Mouse (Mus musculus) hindbrain, embryonic 10.5 days (tissue): Measurements from ENCODE around the gene Atg4c. TPM values are rescaled to one million over a fixed set of nuclear protein-coding genes. Genes with fewer than 3 reads are reported as not detected.

Experiments used
- DNase-seq: peaks from one replicate; pipeline ENCODE4 v3.0.0-alpha.2; 2017; ENCODE audit warnings: low spot score
- H3K27ac ChIP-seq: fragments of 300-500 bp; sonication (generic); 2 replicates; pipeline ENCODE4 v1.5.1; 2016; ENCODE audit warnings: mild to moderate bottlenecking, moderate library complexity
- H3K27me3 ChIP-seq: fragments of 300-500 bp; sonication (generic); 2 replicates; pipeline ENCODE4 v1.6.1; 2016; ENCODE audit warnings: mild to moderate bottlenecking; ENCODE audit not compliant: poor library complexity, insufficient read depth, severe bottlenecking
- H3K36me3 ChIP-seq: fragments of 300-500 bp; sonication (generic); 2 replicates; pipeline ENCODE4 v1.6.1; 2016; ENCODE audit warnings: mild to moderate bottlenecking, moderate library complexity
- H3K4me1 ChIP-seq: fragments of 300-500 bp; sonication (generic); replicated peaks from 2 replicates; pipeline ENCODE4 v1.6.1; 2016; ENCODE audit warnings: mild to moderate bottlenecking
- H3K4me3 ChIP-seq: fragments of 300-500 bp; sonication (generic); 2 replicates; pipeline ENCODE4 v1.5.1; 2016; ENCODE audit warnings: mild to moderate bottlenecking, moderate library complexity
- H3K9me3 ChIP-seq: fragments of 300-500 bp; sonication (generic); 2 replicates; pipeline ENCODE4 v1.6.1; 2016; ENCODE audit warnings: mild to moderate bottlenecking, moderate library complexity
- WGBS: fragments of 180-500 bp; shearing (Covaris S2); methylation state at CpG from one replicate; pipeline ENCODE4 v1.1.7; 2016; 5-methylcytosine and 5-hydroxymethylcytosine counted together
- polyA plus RNA-seq: library from polyadenylated mRNA; unstranded; fragments of >200 nt; fragmentation: Nextera tagmentation; extraction: Ambion mirVana; gene quantifications from 2 replicates; pipeline ENCODE4 v1.2.1, GENCODE M21; 2016

Gene Atg4c
- 11.8 and 13.0 TPM in 2 replicates for polyA plus RNA-seq

DNA sequence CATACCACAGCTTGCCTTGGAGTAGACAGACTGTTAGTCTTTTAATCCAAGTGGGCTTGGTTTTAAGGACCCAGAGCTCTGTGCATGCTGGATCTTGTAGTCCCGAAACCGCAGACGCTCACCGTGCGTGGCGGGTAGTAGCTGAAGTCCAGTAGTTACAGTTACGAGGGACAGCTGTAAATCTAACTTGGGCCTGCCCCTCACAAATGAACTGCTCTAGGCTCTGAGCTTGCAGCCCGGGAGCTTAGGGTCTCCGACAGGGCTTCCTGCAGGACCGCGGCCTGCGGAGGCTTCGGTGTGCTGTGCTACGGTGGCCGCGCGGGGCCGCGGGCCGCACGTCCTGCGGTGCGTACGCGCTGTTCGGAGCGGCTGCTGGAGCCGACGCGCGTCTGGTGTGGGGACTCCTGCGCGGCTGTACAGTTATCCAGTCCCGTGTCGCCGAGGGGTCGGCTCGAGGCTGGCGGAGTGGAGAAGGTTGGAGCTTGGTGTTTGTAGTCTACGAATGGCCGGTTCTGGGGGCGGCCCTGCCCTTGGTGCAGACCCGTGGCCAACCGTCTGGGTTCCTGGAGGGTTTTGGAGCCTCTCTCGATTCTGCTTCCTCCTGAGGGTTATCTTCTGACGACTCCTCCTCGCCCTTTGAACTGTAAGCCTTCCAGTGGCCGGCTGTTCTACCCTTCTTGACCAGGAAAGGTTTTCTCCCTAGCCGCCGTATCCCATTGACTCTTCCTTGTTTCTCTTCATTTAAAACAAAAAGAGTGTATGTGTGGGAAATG lies at the start of gene Atg4c:
Gene Atg4c, plus strand, starts transcription at position 125 of the 773 bp plus-strand sequence.
- under 1% methylated on average over 50 of the region's 50 CpGs for WGBS
- peak; percentile 88 for DNase-seq
- H3K27ac ChIP-seq = peak within 1 kb of the TSS; percentile 97
- peak within 1 kb of the TSS; percentile 81 for H3K4me3 ChIP-seq
- peaks cover 16% of the 10 kb centered on the region; the same call in 1 of the 2 replicates for H3K4me1 ChIP-seq
- no peaks in the 10 kb centered on the region for H3K27me3 ChIP-seq
- no peaks in the 10 kb centered on the region for H3K9me3 ChIP-seq
- H3K36me3 ChIP-seq = no peaks in the 10 kb centered on the region

DNA sequence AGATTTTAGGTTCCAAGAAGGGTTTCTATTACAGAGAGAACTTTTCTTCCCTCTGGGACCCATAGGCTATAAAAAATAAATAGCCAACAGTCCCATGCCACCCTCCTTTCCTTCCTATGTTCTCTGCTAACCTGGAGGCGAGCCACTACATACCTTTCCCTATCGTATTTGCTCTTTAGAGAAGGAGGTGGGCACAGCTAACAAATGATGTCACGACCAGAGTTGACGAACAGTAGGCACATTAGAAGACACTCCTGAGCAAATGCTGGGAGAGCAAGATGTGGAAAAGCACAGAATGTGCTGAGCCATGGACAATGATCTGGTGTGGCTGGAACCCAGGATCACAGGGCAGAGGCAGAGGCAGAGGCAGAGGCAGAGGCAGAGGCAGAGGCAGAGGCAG lies 42.3 kb upstream of the Atg4c start:
- DNase-seq = no peak
- H3K27ac ChIP-seq = no peak overlapping the region

DNA sequence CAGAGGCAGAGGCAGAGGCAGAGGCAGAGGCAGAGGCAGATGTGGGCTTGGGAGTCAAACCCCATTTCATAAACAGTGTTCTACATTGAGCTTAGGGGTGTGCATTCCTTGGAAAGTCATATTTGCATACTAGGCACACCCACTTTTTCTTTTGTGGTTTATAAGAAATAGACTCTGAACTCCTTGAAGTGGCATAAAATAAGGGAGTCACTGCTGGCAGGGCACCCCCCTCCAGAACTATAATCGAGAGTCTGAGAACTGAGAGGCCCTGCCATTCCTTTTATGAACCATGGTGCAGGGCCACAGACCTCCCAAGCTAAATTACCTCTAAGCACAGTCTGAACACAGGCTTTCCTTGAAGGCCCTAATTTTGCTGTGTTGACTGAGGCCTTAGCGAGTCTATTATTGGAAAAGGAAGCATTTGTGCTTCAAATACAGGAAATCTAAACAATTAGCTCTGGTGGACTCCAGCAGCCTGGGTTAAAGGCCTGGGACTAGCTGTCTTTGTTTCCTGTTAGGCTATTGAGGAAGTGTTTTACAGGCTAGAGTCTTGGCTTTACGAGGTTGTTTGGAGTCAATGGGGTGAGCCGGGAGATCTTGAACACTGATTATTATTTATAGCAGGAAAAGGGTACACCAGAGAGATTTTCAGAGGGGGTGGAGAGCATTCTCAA lies 41.7 kb upstream of the Atg4c start:
- Histone ChIP-seq H3K27ac (no peak overlapping the region), H3K4me1 (peaks cover 11% of the 10 kb centered on the region), H3K4me3 (no peak overlapping the region), H3K9me3 (no peaks in the 10 kb centered on the region), H3K27me3 (peaks cover 21% of the 10 kb centered on the region; the same call in 1 of the 2 replicates), H3K36me3 (no peaks in the 10 kb centered on the region)
- no peak for DNase-seq
- 55% methylated on average over 4 of the region's 4 CpGs for WGBS

More for the DNA sequence above, 42.3 kb upstream of the Atg4c start:
- peaks cover 11% of the 10 kb centered on the region for H3K4me1 ChIP-seq
- H3K36me3 ChIP-seq = no peaks in the 10 kb centered on the region
- WGBS = 91% methylated on average over 4 of the region's 4 CpGs
- no peak overlapping the region for H3K4me3 ChIP-seq
- no peaks in the 10 kb centered on the region for H3K9me3 ChIP-seq
- H3K27me3 ChIP-seq = peaks cover 16% of the 10 kb centered on the region; the same call in 1 of the 2 replicates

DNA sequence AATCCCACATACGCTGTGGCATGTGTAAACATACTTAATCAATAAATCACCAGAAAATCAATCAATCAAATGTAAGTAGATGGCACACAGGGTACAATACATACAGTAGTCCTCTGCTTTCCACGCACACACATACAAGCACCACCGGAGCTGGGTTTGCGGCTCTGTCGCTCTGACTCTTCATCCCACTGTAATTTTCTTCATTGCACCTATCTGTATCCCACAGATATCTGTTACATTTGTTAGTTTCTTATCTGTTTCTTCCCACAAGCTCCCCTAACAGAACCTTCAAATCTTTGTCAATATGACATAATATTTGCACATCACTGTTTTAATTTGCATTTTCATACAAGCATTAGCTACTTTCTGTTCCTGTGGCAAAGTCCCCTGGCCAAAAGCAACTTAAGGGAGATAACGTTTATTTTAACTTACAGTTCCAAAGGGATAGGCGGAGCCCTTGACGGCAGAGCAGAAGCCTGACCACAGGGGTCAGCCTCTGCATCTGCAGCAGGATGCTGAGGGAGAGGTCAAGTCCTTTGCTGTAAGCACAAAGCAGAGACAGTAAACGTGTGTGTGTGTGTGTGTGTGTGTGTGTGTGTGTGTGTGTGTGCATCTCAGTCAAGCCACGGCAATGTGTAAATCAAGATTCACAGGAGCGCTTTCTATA lies 37.0 kb upstream of the Atg4c start:
- Histone ChIP-seq H3K4me1 (peaks cover 16% of the 10 kb centered on the region), H3K27ac (no peak overlapping the region), H3K27me3 (peaks cover 48% of the 10 kb centered on the region), H3K4me3 (no peak overlapping the region), H3K9me3 (no peaks in the 10 kb centered on the region), H3K36me3 (no peaks in the 10 kb centered on the region)
- WGBS = 63% methylated on average over 11 of the region's 11 CpGs
- peak; percentile 10 for DNase-seq

DNA sequence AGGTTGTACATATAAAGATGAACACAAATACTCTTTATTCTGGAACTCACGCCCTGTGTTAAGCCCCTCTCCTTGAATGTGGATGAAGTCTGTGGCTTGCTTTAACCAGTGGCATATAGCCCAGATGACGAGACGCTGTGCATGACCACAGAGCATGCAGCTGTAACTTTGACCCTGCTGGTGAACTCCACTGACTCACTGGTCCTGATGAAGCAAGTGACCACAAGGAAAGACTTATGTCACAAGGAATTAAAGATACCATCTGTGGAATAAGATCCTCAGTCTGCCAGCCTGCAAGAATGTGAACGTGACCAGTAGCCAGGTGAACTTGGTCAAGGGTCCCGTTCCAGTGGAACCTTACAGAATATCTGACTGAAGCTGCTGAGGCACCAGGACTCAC lies 35.2 kb upstream of the Atg4c start:
- H3K27me3 ChIP-seq = peaks cover 65% of the 10 kb centered on the region
- WGBS = 86% methylated on average over 5 of the region's 5 CpGs
- no peaks in the 10 kb centered on the region for H3K36me3 ChIP-seq
- no peak overlapping the region for H3K4me3 ChIP-seq
- H3K9me3 ChIP-seq = no peaks in the 10 kb centered on the region
- H3K27ac ChIP-seq = no peak overlapping the region
- DNase-seq = no peak
- peaks cover 29% of the 10 kb centered on the region for H3K4me1 ChIP-seq

DNA sequence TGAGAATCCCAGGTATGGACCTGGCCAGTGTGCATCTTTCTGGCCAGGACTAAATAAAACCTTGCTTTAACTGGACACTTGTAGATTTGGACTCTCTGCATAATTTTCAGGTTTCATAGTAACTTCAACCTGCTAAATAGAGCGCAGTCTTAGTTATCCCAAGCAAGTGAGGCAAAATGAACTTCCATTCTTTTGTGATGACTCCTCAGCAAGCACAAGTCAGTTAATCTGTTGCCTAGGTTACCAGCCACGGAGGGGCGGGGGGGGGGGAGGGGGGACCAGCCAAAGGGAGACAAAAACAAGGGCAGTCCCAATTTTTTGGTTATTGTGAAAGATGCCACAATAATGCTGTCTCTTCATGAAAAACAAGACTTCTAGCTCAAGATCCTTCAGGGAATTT lies 33.3 kb upstream of the Atg4c start:
- 10% methylated on average over 3 of the region's 3 CpGs for WGBS
- peaks cover 32% of the 10 kb centered on the region for H3K4me1 ChIP-seq
- H3K27me3 ChIP-seq = peaks cover 74% of the 10 kb centered on the region
- H3K27ac ChIP-seq = no peak overlapping the region
- peak; percentile 49 for DNase-seq
- no peaks in the 10 kb centered on the region for H3K36me3 ChIP-seq
- no peaks in the 10 kb centered on the region for H3K9me3 ChIP-seq
- H3K4me3 ChIP-seq = no peak overlapping the region

DNA sequence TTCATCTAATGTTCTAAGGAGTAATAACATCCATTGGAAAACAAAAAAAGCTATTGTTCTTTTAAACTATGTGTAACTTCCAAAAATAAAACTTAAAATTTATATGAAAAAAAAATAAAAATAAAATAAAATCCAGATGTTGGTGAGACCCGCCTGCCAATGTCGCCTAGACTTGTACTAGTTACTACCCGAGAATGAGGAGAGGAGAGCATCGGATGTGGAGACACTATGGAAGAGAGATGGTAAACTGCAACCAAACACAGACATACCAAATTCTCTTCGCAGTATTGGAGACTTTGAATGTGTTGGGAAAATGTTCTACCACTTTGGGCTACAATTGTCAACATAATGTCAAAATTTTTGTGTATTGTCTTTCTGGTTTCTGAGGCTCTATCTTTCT lies 32.8 kb upstream of the Atg4c start:
- H3K27me3 ChIP-seq = peaks cover 76% of the 10 kb centered on the region
- DNase-seq = no peak
- WGBS = 25% methylated on average over 5 of the region's 5 CpGs
- no peak overlapping the region for H3K27ac ChIP-seq
- no peaks in the 10 kb centered on the region for H3K9me3 ChIP-seq
- no peak overlapping the region for H3K4me3 ChIP-seq
- no peaks in the 10 kb centered on the region for H3K36me3 ChIP-seq
- peaks cover 32% of the 10 kb centered on the region for H3K4me1 ChIP-seq

DNA sequence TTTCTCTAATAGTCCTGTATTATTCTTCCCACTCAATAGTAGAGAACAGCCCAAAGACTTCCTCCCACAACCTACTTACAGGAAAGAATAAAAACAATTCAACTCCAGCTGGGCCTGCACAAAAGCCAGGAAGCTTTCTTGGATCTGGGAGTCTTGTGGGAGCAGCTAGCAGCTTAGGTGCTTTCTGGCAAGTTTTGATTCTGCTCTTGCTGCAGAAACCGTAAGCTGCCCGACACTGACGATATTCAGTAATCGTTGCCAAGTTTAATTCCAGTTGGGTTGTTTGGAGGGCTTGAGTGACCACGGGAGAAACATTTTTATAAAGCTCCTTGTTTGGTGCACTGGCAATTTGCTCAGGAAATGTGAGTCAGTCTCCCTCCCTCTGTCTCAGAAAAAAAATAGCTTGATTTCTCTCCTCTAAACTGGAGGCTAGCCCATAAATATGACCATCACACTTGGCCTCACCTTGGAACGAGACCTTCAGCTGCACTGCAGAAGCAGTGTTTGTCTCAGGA lies 32.2 kb upstream of the Atg4c start:
- no peak overlapping the region for H3K27ac ChIP-seq
- no peak for DNase-seq

DNA sequence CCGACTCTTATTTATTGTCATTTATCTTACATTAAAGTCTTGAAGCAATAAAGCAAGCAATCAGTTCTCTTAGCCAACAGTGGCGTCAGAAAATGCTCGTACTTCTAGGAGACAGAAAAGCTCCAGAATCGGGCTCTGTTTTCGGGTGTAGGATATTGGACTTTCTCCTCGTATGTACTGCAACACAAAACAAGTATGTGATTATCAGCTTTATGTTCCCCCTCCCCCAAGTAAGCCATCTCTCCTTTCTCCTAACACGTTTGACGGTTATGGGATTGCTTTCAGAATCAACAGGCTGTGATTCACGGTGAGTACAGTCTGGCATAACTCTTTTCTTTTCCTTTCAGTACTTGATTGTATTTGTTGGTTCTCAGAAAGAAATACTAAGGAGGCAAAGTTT lies 30.7 kb upstream of the Atg4c start:
- H3K4me1 ChIP-seq = peaks cover 32% of the 10 kb centered on the region
- no peak for DNase-seq
- H3K9me3 ChIP-seq = no peaks in the 10 kb centered on the region
- H3K36me3 ChIP-seq = no peaks in the 10 kb centered on the region
- no peak overlapping the region for H3K4me3 ChIP-seq
- peaks cover 75% of the 10 kb centered on the region for H3K27me3 ChIP-seq
- 64% methylated on average over 9 of the region's 9 CpGs for WGBS
- H3K27ac ChIP-seq = no peak overlapping the region

More for the DNA sequence above, 32.2 kb upstream of the Atg4c start:
- Histone ChIP-seq H3K36me3 (no peaks in the 10 kb centered on the region), H3K4me1 (peaks cover 32% of the 10 kb centered on the region), H3K27me3 (peaks cover 77% of the 10 kb centered on the region), H3K9me3 (no peaks in the 10 kb centered on the region), H3K4me3 (peak overlapping the region; percentile 11; the same call in 1 of the 2 replicates)
- 12% methylated on average over 6 of the region's 6 CpGs for WGBS

DNA sequence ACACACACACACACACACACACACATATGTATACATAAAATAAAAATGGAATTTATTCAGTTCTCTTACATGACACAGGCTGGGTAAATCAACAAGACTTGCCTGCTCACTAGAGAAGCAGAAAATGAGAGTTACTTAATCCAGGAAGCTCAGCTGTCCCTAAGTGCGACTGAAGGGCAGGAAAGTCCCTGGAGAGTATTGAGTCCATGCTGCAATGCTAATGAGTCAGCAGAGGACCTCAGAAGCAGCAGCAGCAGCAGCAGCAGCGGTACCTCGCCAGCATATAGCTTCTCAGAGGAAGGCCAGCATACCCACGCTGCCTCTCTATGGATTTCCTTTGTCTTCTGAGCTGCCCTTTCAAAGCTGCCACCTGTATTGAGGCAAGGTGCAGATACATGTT lies 30.2 kb upstream of the Atg4c start:
- no peak overlapping the region for H3K4me3 ChIP-seq
- no peaks in the 10 kb centered on the region for H3K36me3 ChIP-seq
- peaks cover 70% of the 10 kb centered on the region for H3K27me3 ChIP-seq
- 18% methylated on average over 4 of the region's 4 CpGs for WGBS
- peaks cover 32% of the 10 kb centered on the region for H3K4me1 ChIP-seq
- H3K9me3 ChIP-seq = no peaks in the 10 kb centered on the region
- no peak overlapping the region for H3K27ac ChIP-seq
- peak; percentile 13 for DNase-seq

DNA sequence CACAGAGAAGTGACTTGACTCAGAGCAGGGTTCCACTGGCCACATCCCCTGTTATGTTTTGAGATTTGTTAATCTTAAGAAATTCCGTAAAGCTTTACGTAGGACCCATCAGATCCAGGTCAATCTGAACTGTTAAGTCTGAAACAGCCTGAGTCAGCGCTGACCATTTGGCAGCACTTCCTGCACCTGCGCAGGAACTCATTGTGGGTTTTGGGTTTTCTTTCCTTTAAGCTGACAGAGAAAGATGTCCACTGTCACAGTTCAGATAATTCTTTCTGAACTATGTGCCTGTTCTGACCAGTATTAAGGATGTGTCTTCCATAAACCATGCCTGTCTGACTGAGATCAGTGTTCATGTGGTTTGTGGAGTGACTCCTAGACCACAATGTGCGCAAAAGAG lies 24.9 kb upstream of the Atg4c start:
- H3K27me3 ChIP-seq = peaks cover 27% of the 10 kb centered on the region
- H3K4me3 ChIP-seq = no peak overlapping the region
- H3K36me3 ChIP-seq = no peaks in the 10 kb centered on the region
- DNase-seq = no peak
- H3K9me3 ChIP-seq = no peaks in the 10 kb centered on the region
- no peaks in the 10 kb centered on the region for H3K4me1 ChIP-seq
- WGBS = 95% methylated on average over 5 of the region's 5 CpGs
- no peak overlapping the region for H3K27ac ChIP-seq

DNA sequence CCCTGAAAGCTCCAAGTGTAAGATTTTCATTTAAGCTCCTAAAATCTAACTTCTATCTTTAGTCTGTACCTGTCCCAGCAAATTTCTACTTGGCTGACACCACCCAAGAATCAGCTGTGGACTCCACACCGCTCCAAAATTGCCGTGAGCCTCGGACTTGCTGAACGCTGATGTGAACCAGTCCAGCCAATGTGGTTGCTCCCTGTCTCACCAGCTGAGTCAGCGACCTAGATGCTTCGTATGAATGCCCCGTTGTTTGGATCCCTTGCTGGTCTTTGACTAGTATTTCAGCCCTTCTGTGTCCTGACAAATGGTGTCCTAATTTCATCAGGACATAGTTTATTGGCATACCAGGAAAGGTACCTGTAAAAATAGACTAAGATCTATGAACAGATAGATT lies 19.5 kb upstream of the Atg4c start:
- Histone ChIP-seq H3K4me1 (0 out of 2 replicates have a peak, but pooled peaks cover 8% of the 10 kb centered on the region), H3K9me3 (no peaks in the 10 kb centered on the region), H3K27me3 (peaks cover 6% of the 10 kb centered on the region; the same call in 1 of the 2 replicates), H3K36me3 (no peaks in the 10 kb centered on the region), H3K27ac (no peak overlapping the region), H3K4me3 (no peak overlapping the region)
- 87% methylated on average over 7 of the region's 7 CpGs for WGBS
- DNase-seq = no peak
